Mouse (Mus musculus) kidney, adult 10 weeks (tissue): ENCODE measurements around the gene Olfr1284. TPM values are rescaled to one million over a fixed set of nuclear protein-coding genes. Genes with fewer than 3 reads are reported as not detected.

Experiments used
- polyA plus RNA-seq: library from polyadenylated mRNA; stranded (reverse); fragments of 350-450 nt; fragmentation: Illumina TruSeq; extraction: RNeasy Lipid Tissue Mini Kit (QIAGEN cat#74804); gene quantifications from one replicate; pipeline ENCODE4 v1.2.3, GENCODE M21; 2014; ENCODE audit warnings: low read depth, low replicate concordance

The Olfr1284 gene
- not detected for polyA plus RNA-seq

DNA sequence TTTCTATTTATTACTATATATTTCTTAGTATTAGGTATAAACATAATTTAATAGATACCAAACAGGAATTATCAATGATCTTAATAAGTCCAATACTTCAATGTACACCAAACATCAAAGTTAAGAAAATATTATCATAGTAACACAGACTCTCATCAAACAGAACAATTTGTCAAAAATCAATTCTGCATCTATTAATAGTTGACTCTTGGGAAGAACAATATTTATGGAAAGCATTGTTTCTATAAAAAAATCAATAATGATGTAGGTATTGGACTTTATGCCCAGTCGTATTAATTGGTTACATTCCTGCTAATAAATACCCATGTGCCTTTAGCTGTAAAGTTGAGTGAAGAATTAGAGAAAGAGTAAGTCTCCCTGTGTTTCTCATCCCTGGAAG lies at the start of gene Olfr1284:
Olfr1284 (plus strand) TSS at position 301 of the 400 bp plus-strand sequence.

DNA sequence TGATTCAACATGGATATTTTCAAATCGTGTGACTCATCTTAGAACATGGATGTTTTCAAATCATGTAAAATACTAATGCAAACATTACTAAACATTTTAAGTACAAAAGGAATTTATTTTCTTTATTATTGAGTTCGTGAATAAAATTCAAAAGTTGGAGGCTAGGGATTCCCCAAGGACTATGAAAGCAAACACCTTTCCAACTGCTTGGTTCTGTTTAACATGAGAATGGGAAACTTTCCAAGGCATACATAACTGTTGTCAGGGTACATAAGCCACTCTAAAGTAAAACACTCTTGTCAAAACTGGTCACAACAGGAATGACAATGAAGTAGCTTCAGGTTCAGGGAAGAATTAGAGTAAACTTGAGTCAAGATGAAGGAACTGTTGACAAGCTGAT lies 49.1 kb upstream of the Olfr1284 start, which contains the start of gene Olfr1281:
Olfr1281 (plus strand) TSS at position 301 of the 400 bp plus-strand sequence.

DNA sequence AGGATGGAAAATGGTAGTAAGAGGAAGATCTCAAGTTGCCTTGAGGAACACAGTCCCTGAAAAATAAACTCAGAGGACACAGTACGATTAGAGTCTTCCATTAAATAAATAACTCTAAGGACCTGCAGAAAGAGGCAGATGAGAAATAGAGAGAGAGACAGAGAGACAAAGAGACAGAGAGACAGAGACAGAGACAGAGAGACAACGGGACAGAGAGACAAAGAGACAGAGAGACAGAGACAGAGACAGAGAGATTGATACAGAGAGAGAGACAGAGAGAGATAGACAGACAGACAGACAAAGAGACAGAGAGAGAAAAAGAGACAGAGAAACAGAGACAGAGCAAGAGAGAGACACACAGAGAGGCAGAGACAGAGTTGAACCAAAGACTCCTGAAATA lies 39.3 kb upstream of the Olfr1284 start, which contains the start of gene Olfr1282:
Olfr1282 (minus strand) TSS at position 101 of the 400 bp plus-strand sequence.

GRCm38 (mm10) chr2:111366490-111366889 lies 8.8 kb upstream of the Olfr1284 start, which contains the start of gene Olfr1283:
Gene Olfr1283 (plus strand): TSS chr2:111366790.

GRCm38 (mm10) chr2:111422931-111423330 lies 47.6 kb downstream of the Olfr1284 start, which contains the start of gene Olfr1286:
Gene Olfr1286 (minus strand): TSS chr2:111423115.

Other genes starting within 250 kb of the Olfr1284 start
- not detected for gene Gm15130, start 222.6 kb upstream of the Olfr1284 start, polyA plus RNA-seq
- gene 4930430A15Rik, start 145.9 kb upstream of the Olfr1284 start, polyA plus RNA-seq: not detected
- not detected for gene Olfr1275, start 140.2 kb upstream of the Olfr1284 start, polyA plus RNA-seq
- gene Olfr1276, start 121.0 kb upstream of the Olfr1284 start, polyA plus RNA-seq: not detected
- not detected for gene Olfr1277, start 101.4 kb upstream of the Olfr1284 start, polyA plus RNA-seq
- not detected for gene Olfr1278, start 85.4 kb upstream of the Olfr1284 start, polyA plus RNA-seq
- not detected for gene Olfr1279, start 74.9 kb upstream of the Olfr1284 start, polyA plus RNA-seq
- gene Olfr1280, start 61.5 kb upstream of the Olfr1284 start, polyA plus RNA-seq: not detected
- gene Olfr1281, start 49.0 kb upstream of the Olfr1284 start, polyA plus RNA-seq: not detected
- gene Olfr1282, start 39.4 kb upstream of the Olfr1284 start, polyA plus RNA-seq: not detected
- gene Olfr1283, start 8.7 kb upstream of the Olfr1284 start, polyA plus RNA-seq: not detected
- not detected for gene Olfr1286, start 47.6 kb downstream of the Olfr1284 start, polyA plus RNA-seq
- gene Olfr1287, start 73.6 kb downstream of the Olfr1284 start, polyA plus RNA-seq: not detected
- not detected for gene Olfr1288, start 98.6 kb downstream of the Olfr1284 start, polyA plus RNA-seq
- gene Olfr1289, start 105.3 kb downstream of the Olfr1284 start, polyA plus RNA-seq: not detected
- not detected for gene Olfr1290, start 118.3 kb downstream of the Olfr1284 start, polyA plus RNA-seq
- gene Olfr1291-ps1, start 121.7 kb downstream of the Olfr1284 start, polyA plus RNA-seq: not detected
- gene Olfr1293-ps, start 149.7 kb downstream of the Olfr1284 start, polyA plus RNA-seq: not detected
- not detected for gene Olfr1294, start 164.8 kb downstream of the Olfr1284 start, polyA plus RNA-seq
- gene Olfr1295, start 194.2 kb downstream of the Olfr1284 start, polyA plus RNA-seq: not detected